Mouse (Mus musculus) neural tube, embryonic 11.5 days (tissue): ENCODE data around the gene Scamp4. TPM values are rescaled to one million over a fixed set of nuclear protein-coding genes. Genes with fewer than 3 reads are reported as not detected.

Experiments
- ATAC-seq: fragments of 200-750 bp; cut with Nextera tagmentation; 2 replicates; pipeline ENCODE4 v1.8.0; 2017; ENCODE audit warnings: moderate number of reproducible peaks, mild to moderate bottlenecking, moderate TSS enrichment, moderate library complexity; ENCODE audit not compliant: insufficient read depth, low FRiP score, low TSS enrichment
- DNase-seq: peaks from one replicate; pipeline ENCODE4 v3.0.0-alpha.2; 2015; ENCODE audit warnings: low spot score
- H3K27ac ChIP-seq: fragments of 300-500 bp; sonication (generic); 2 replicates; pipeline ENCODE4 v1.5.1; 2014; ENCODE audit warnings: low read depth, mild to moderate bottlenecking, low read length
- H3K27me3 ChIP-seq: fragments of 300-500 bp; sonication (generic); 2 replicates; pipeline ENCODE4 v1.6.1; 2014; ENCODE audit warnings: mild to moderate bottlenecking, low read length, mixed read lengths; ENCODE audit not compliant: control insufficient read depth, insufficient read depth
- H3K36me3 ChIP-seq: fragments of 300-500 bp; sonication (generic); 2 replicates; pipeline ENCODE4 v1.6.1; 2014; ENCODE audit warnings: mild to moderate bottlenecking, low read length, moderate library complexity, mixed read lengths; ENCODE audit not compliant: control insufficient read depth, insufficient read depth
- H3K4me1 ChIP-seq: fragments of 300-500 bp; sonication (generic); 2 replicates; pipeline ENCODE4 v1.6.1; 2014; ENCODE audit warnings: low read length, mixed read lengths; ENCODE audit not compliant: control insufficient read depth, insufficient read depth
- H3K4me2 ChIP-seq: fragments of 300-500 bp; sonication (generic); 2 replicates; pipeline ENCODE4 v1.6.1; 2014; ENCODE audit warnings: low read depth, mild to moderate bottlenecking, moderate library complexity
- H3K4me3 ChIP-seq: fragments of 300-500 bp; sonication (generic); 2 replicates; pipeline ENCODE4 v1.5.1; 2014; ENCODE audit warnings: low read depth, low read length
- H3K9ac ChIP-seq: fragments of 300-500 bp; sonication (generic); 2 replicates; pipeline ENCODE4 v1.6.1; 2014; ENCODE audit warnings: mild to moderate bottlenecking, low read length
- H3K9me3 ChIP-seq: fragments of 300-500 bp; sonication (generic); 2 replicates; pipeline ENCODE4 v1.6.1; 2016; ENCODE audit warnings: low read length; ENCODE audit not compliant: control insufficient read depth
- WGBS: fragments of 180-500 bp; shearing (Covaris S2); extraction: QIAGEN DNeasy Blood & Tissue Kit; methylation state at CpG from one replicate; pipeline ENCODE4 v1.1.7; 2014; 5-methylcytosine and 5-hydroxymethylcytosine counted together
- polyA plus RNA-seq: library from polyadenylated mRNA; unstranded; fragments of >200 nt; fragmentation: Nextera tagmentation; extraction: Ambion mirVana; gene quantifications from 2 replicates; pipeline ENCODE4 v1.2.1, GENCODE M21; 2014

Scamp4 gene
- polyA plus RNA-seq = 72.1 and 77.7 TPM in 2 replicates

GRCm38 (mm10) chr10:80602698-80603325, at the start of gene Scamp4, which contains the start of gene Adat3:
TSS of gene Scamp4 (plus strand) at chr10:80602872.
TSS of gene Adat3 (plus strand) at chr10:80602880.
- ATAC-seq (peak; percentile 94), DNase-seq (peak; percentile 96)
- H3K27ac ChIP-seq = peak within 1 kb of the TSS; percentile 78
- H3K9me3 ChIP-seq = no peaks in the 10 kb centered on the region
- no peaks in the 10 kb centered on the region for H3K27me3 ChIP-seq
- H3K4me3 ChIP-seq = peak within 1 kb of the TSS; percentile 56
- under 1% methylated on average over 54 of the region's 54 CpGs for WGBS
- peaks cover 8% of the 10 kb centered on the region for H3K4me1 ChIP-seq
- peaks cover 9% of the 10 kb centered on the region for H3K36me3 ChIP-seq
- H3K4me2 ChIP-seq = peak within 1 kb of the TSS; percentile 97
- H3K9ac ChIP-seq = peak within 1 kb of the TSS; percentile 70

- Histone ChIP-seq H3K9me3 (no peaks in the 10 kb centered on the region), H3K36me3 (peaks cover 7% of the 10 kb centered on the region), H3K9ac (no peak overlapping the region), H3K4me3 (no peak overlapping the region), H3K27ac (no peak overlapping the region), H3K4me2 (no peak overlapping the region), H3K4me1 (no peaks in the 10 kb centered on the region), H3K27me3 (no peaks in the 10 kb centered on the region)
- DNase-seq = no peak
- no peak for ATAC-seq
- 86% methylated on average over 8 of the region's 8 CpGs for WGBS
These were observed 49.1 kb upstream of the Scamp4 start for GRCm38 (mm10) chr10:80553575-80553974.

GRCm38 (mm10) chr10:80553997-80554396, 48.7 kb upstream of the Scamp4 start:
- Histone ChIP-seq H3K4me3 (no peak overlapping the region), H3K9ac (no peak overlapping the region), H3K4me2 (no peak overlapping the region), H3K27me3 (no peaks in the 10 kb centered on the region), H3K27ac (no peak overlapping the region), H3K36me3 (peaks cover 7% of the 10 kb centered on the region), H3K9me3 (no peaks in the 10 kb centered on the region), H3K4me1 (no peaks in the 10 kb centered on the region)
- ATAC-seq (no peak), DNase-seq (no peak)
- WGBS = 92% methylated on average over 6 of the region's 6 CpGs

- WGBS = 41% methylated on average over 5 of the region's 5 CpGs
- H3K27ac ChIP-seq = no peak overlapping the region
- DNase-seq = peak; percentile 81
- H3K4me2 ChIP-seq = no peak overlapping the region
- no peak overlapping the region for H3K9ac ChIP-seq
- ATAC-seq = no peak
- no peaks in the 10 kb centered on the region for H3K36me3 ChIP-seq
- H3K4me3 ChIP-seq = no peak overlapping the region
- peaks cover 7% of the 10 kb centered on the region for H3K4me1 ChIP-seq
- H3K9me3 ChIP-seq = no peaks in the 10 kb centered on the region
- H3K27me3 ChIP-seq = no peaks in the 10 kb centered on the region
These were observed 45.2 kb upstream of the Scamp4 start for GRCm38 (mm10) chr10:80557346-80557965.

GRCm38 (mm10) chr10:80559431-80559830, 43.2 kb upstream of the Scamp4 start:
- H3K9me3 ChIP-seq = no peaks in the 10 kb centered on the region
- H3K9ac ChIP-seq = no peak overlapping the region
- H3K4me1 ChIP-seq = peaks cover 7% of the 10 kb centered on the region
- H3K4me2 ChIP-seq = no peak overlapping the region
- no peak overlapping the region for H3K27ac ChIP-seq
- no peaks in the 10 kb centered on the region for H3K27me3 ChIP-seq
- no peak for ATAC-seq
- no peaks in the 10 kb centered on the region for H3K36me3 ChIP-seq
- DNase-seq = no peak
- WGBS = 88% methylated on average over 7 of the region's 7 CpGs
- no peak overlapping the region; the same call in 1 of the 2 replicates for H3K4me3 ChIP-seq

GRCm38 (mm10) chr10:80560621-80561020, 42.1 kb upstream of the Scamp4 start:
- Histone ChIP-seq H3K27me3 (no peaks in the 10 kb centered on the region), H3K36me3 (no peaks in the 10 kb centered on the region), H3K4me2 (peak overlapping the region; percentile 85), H3K27ac (no peak overlapping the region), H3K4me1 (peaks cover 7% of the 10 kb centered on the region), H3K9ac (peak overlapping the region; percentile 91), H3K4me3 (peak overlapping the region; percentile 83), H3K9me3 (no peaks in the 10 kb centered on the region)
- DNase-seq (no peak), ATAC-seq (no peak)
- 1% methylated on average over 13 of the region's 13 CpGs for WGBS

GRCm38 (mm10) chr10:80561116-80561944, 41.3 kb upstream of the Scamp4 start, which contains the start of gene Rexo1:
TSS of gene Rexo1 (minus strand) at chr10:80561560.
- Histone ChIP-seq H3K4me3 (peak within 1 kb of the TSS; percentile 83), H3K9me3 (no peaks in the 10 kb centered on the region), H3K27ac (peak within 1 kb of the TSS; percentile 39), H3K36me3 (no peaks in the 10 kb centered on the region), H3K27me3 (no peaks in the 10 kb centered on the region), H3K4me2 (peak within 1 kb of the TSS; percentile 85), H3K4me1 (peaks cover 7% of the 10 kb centered on the region), H3K9ac (peak within 1 kb of the TSS; percentile 91)
- peak; percentile 96 for DNase-seq
- WGBS = under 1% methylated on average over 69 of the region's 72 CpGs
- peak; percentile 76 for ATAC-seq

- ATAC-seq (peak; percentile 59), DNase-seq (peak; percentile 88)
- 25% methylated on average over 17 of the region's 17 CpGs for whole genome bisulfite sequencing
- no peak overlapping the region for H3K9ac ChIP-seq
- H3K4me3 ChIP-seq = no peak overlapping the region
- peaks cover 20% of the 10 kb centered on the region for H3K4me1 ChIP-seq
- H3K27me3 ChIP-seq = no peaks in the 10 kb centered on the region
- H3K27ac ChIP-seq = peak overlapping the region; percentile 70
- peak overlapping the region; percentile 10 for H3K4me2 ChIP-seq
- H3K36me3 ChIP-seq = no peaks in the 10 kb centered on the region
- H3K9me3 ChIP-seq = no peaks in the 10 kb centered on the region
These were observed 36.1 kb upstream of the Scamp4 start for GRCm38 (mm10) chr10:80566375-80567092.
